Mouse (Mus musculus) E14TG2a.4 (cell line): ENCODE results near the gene Atxn2l.

Source experiments
- H3K27me3 ChIP-seq: 2 replicates; pipeline ENCODE4 v1.6.1; 2014; ENCODE audit warnings: low read length, control low read depth; ENCODE audit not compliant: insufficient read depth
- H3K36me3 ChIP-seq: 2 replicates; pipeline ENCODE4 v1.6.1; 2014; ENCODE audit warnings: low read length, control low read depth; ENCODE audit not compliant: insufficient read depth
- H3K4me1 ChIP-seq: replicated peaks from 2 replicates; pipeline ENCODE4 v1.6.1; 2014; ENCODE audit warnings: low read depth, low read length, control low read depth
- H3K4me3 ChIP-seq: replicated peaks from 2 replicates; pipeline ENCODE4 v1.5.1; 2014; ENCODE audit warnings: mild to moderate bottlenecking, low read length
- H3K9me3 ChIP-seq: 2 replicates; pipeline ENCODE4 v1.6.1; 2014; ENCODE audit warnings: low read length, control low read depth
- CTCF ChIP-seq: conservative IDR thresholded peaks from 2 replicates; pipeline ENCODE4 v1.5.1; 2014; ENCODE audit warnings: low read length
- NANOG ChIP-seq: IDR thresholded peaks from 2 replicates; pipeline ENCODE4 v1.6.1; 2014; ENCODE audit warnings: borderline replicate concordance, low read length, mixed read lengths
- POU5F1 ChIP-seq: IDR thresholded peaks from 2 replicates; pipeline ENCODE4 v1.6.1; 2014; ENCODE audit warnings: low read length, borderline replicate concordance

Gene Atxn2l

GRCm38 (mm10) chr7:126474993-126475581 lies 28.1 kb downstream of the Atxn2l start, which contains the start of gene Sh2b1:
Gene Sh2b1 (minus strand): TSS chr7:126475424.
- Histone ChIP-seq H3K4me1 (peaks cover 42% of the 10 kb centered on the region), H3K4me3 (peak within 1 kb of the TSS; percentile 95)
- TF ChIP-seq CTCF (peak; percentile 20; the same call in 1 of the 2 replicates), NANOG (peak; percentile 50; the same call in 1 of the 2 replicates), POU5F1 (no peak)

GRCm38 (mm10) chr7:126474486-126474955 lies 28.7 kb downstream of the Atxn2l start:
- peaks cover 45% of the 10 kb centered on the region for H3K4me1 ChIP-seq
- no peaks in the 10 kb centered on the region for H3K9me3 ChIP-seq
- peaks cover 43% of the 10 kb centered on the region for H3K36me3 ChIP-seq
- TF ChIP-seq NANOG: no peak
- no peaks in the 10 kb centered on the region for H3K27me3 ChIP-seq
- H3K4me3 ChIP-seq: peak overlapping the region; percentile 95

More at GRCm38 (mm10) chr7:126474993-126475581, 28.1 kb downstream of the Atxn2l start, which contains the start of gene Sh2b1:
- Histone ChIP-seq H3K27me3 (no peaks in the 10 kb centered on the region), H3K9me3 (no peaks in the 10 kb centered on the region), H3K36me3 (peaks cover 37% of the 10 kb centered on the region)

GRCm38 (mm10) chr7:126473470-126474086 lies 29.7 kb downstream of the Atxn2l start:
- no peaks in the 10 kb centered on the region for H3K9me3 ChIP-seq
- no peak for TF ChIP-seq NANOG
- TF ChIP-seq CTCF: no peak
- TF ChIP-seq POU5F1: no peak
- H3K4me1 ChIP-seq: peaks cover 55% of the 10 kb centered on the region
- H3K36me3 ChIP-seq: peaks cover 52% of the 10 kb centered on the region
- H3K4me3 ChIP-seq: peak overlapping the region; percentile 95
- H3K27me3 ChIP-seq: no peaks in the 10 kb centered on the region

GRCm38 (mm10) chr7:126472713-126473112 lies 30.5 kb downstream of the Atxn2l start:
- TF ChIP-seq POU5F1 (no peak), CTCF (no peak), NANOG (no peak)
- no peaks in the 10 kb centered on the region for H3K9me3 ChIP-seq

GRCm38 (mm10) chr7:126472306-126472705 lies 30.9 kb downstream of the Atxn2l start:
- TF ChIP-seq NANOG: no peak
- no peak for TF ChIP-seq POU5F1
- Histone ChIP-seq H3K4me1 (peaks cover 67% of the 10 kb centered on the region), H3K36me3 (peaks cover 65% of the 10 kb centered on the region), H3K27me3 (no peaks in the 10 kb centered on the region), H3K4me3 (no peak overlapping the region; the same call in 1 of the 2 replicates), H3K9me3 (no peaks in the 10 kb centered on the region)

More at GRCm38 (mm10) chr7:126472713-126473112, 30.5 kb downstream of the Atxn2l start:
- H3K4me3 ChIP-seq: peak overlapping the region; percentile 2; the same call in 1 of the 2 replicates
- no peaks in the 10 kb centered on the region for H3K27me3 ChIP-seq
- peaks cover 61% of the 10 kb centered on the region for H3K36me3 ChIP-seq
- peaks cover 63% of the 10 kb centered on the region for H3K4me1 ChIP-seq

GRCm38 (mm10) chr7:126471853-126472252 lies 31.4 kb downstream of the Atxn2l start:
- no peak for TF ChIP-seq CTCF
- no peak for TF ChIP-seq NANOG
- no peak for TF ChIP-seq POU5F1
- H3K9me3 ChIP-seq: no peaks in the 10 kb centered on the region
- no peaks in the 10 kb centered on the region for H3K27me3 ChIP-seq
- no peak overlapping the region for H3K4me3 ChIP-seq
- peaks cover 71% of the 10 kb centered on the region for H3K4me1 ChIP-seq
- peaks cover 69% of the 10 kb centered on the region for H3K36me3 ChIP-seq

- Histone ChIP-seq H3K4me3 (no peak overlapping the region), H3K36me3 (peaks cover 74% of the 10 kb centered on the region), H3K27me3 (no peaks in the 10 kb centered on the region), H3K4me1 (peaks cover 71% of the 10 kb centered on the region), H3K9me3 (no peaks in the 10 kb centered on the region)
- no peak for TF ChIP-seq CTCF
- no peak for TF ChIP-seq NANOG
- TF ChIP-seq POU5F1: no peak
These were observed 31.9 kb downstream of the Atxn2l start for GRCm38 (mm10) chr7:126471361-126471760.

GRCm38 (mm10) chr7:126470077-126470476 lies 33.2 kb downstream of the Atxn2l start:
- H3K36me3 ChIP-seq: peaks cover 79% of the 10 kb centered on the region
- peaks cover 75% of the 10 kb centered on the region for H3K4me1 ChIP-seq
- no peaks in the 10 kb centered on the region for H3K27me3 ChIP-seq
- TF ChIP-seq NANOG (no peak), POU5F1 (no peak), CTCF (no peak)
- H3K9me3 ChIP-seq: no peaks in the 10 kb centered on the region
- no peak overlapping the region for H3K4me3 ChIP-seq
